Mouse (Mus musculus) heart, adult 9 months (tissue): ENCODE data around the gene 2410002F23Rik.
"Not testable (repeated sequence)": the region's sequence is repeated elsewhere in the genome, so short reads cannot be mapped to it uniquely, and the experiment has no call there.

Experiments used
- DNase-seq, 2 experiments: peaks; one replicate each; pipeline ENCODE4 v3.0.0; 2022; ENCODE audit warnings: low spot score in 2 of 2

The 2410002F23Rik gene

GRCm38 (mm10) chr7:44246055-44246983 is at the start of gene 2410002F23Rik, which contains the start of gene 1700028J19Rik:
TSS of gene 2410002F23Rik (plus strand) at chr7:44246722.
TSS of gene 1700028J19Rik (minus strand) at chr7:44246695.
- DNase-seq, result peak; percentile 88 to 93

DNA sequence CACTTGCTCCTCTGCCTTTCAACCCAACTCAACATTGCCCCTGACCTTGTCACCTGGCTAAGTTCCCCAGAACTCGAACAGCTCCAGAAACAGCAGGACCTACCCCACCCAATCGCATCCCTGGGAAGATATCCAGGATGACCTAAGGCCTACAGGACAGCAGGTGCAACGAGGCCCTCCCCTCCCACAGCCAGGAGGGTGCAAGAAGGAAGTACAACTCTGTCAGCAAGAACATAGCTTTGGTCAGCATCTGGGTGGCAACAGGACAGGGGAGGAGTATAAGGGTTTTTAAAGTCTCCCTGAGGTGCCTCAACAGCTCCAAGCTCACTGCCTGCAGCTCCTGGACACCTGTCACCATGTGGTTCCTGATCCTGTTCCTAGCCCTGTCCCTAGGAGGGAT is 48.6 kb upstream of the 2410002F23Rik start, which contains the start of gene Klk1b3:
TSS of gene Klk1b3 (plus strand) at position 301 of the 400 bp plus-strand sequence.
- no peak for DNase-seq

DNA sequence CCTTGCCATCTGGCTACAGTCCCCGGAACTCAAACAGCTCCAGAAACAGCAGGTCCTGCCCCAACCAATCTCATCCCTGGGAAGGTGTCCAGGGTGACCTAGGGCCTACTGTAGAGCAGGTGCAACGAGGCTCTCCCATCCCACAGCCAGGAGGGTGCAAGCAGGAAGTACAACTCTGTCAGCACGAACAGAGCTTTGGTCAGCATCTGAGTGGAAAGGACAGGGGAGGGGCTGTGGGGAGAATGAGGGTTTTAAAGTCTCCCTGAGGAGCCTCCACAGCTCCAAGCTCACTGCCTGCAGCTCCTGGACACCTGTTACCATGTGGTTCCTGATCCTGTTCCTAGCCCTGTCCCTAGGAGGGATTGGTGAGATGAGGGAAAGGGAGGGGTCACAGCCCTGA is 39.4 kb upstream of the 2410002F23Rik start, which contains the start of gene Klk1b4:
TSS of gene Klk1b4 (plus strand) at position 301 of the 400 bp plus-strand sequence.
- DNase-seq, result not testable (repeated sequence)

- DNase-seq, result no peak
Measured at GRCm38 (mm10) chr7:44208307-44208706, 38.2 kb upstream of the 2410002F23Rik start.

- no peak for DNase-seq
Measured at GRCm38 (mm10) chr7:44215645-44216044, 30.9 kb upstream of the 2410002F23Rik start, which contains the start of gene Klk1b5. TSS of gene Klk1b5 (plus strand) at chr7:44215945.

DNA sequence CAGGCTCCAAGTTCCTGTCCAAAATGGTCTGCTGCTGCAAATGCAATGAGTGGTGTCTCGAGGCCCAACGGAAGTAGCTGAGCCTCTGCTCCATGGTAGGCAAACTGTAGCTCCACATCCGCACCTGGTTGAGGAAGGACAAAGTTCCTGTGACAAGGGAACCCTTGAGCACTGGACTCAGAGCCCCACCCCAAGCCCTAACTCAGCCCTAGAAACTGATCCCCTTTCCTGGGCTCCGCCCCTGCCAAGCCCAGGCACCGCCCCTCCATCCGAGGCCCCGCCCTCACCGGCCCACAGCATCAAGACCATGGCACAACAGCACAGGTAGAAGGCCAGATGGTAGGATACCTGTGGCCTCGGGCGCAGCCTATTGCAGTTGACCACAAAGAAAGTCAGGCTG is 24.9 kb upstream of the 2410002F23Rik start:
- DNase-seq, result not testable (repeated sequence)

DNA sequence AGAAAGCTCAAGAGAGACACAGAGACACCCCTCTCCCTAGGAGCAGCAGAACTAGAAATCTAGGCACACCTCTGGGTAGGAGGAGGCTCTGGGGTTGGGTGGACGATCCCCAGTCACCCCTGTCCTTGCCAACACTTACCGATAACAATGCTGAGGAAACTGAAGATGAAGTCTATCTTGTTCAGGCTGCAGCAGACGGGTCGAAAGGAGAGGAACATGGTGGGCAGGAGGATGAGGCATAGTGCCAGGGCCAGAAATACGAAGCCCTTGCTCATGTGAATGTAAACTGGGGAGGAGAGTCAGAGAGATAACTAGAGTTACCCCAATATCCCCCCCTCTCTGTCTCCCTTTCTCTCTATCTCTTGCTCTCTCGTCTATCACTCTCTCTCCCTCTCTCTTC is 24.2 kb upstream of the 2410002F23Rik start:
- not testable (repeated sequence) for DNase-seq

- DNase-seq, result no peak
Measured at GRCm38 (mm10) chr7:44225076-44225475, 21.4 kb upstream of the 2410002F23Rik start, which contains the start of gene Klk1. TSS of gene Klk1 (plus strand) at chr7:44225360.

- no peak for DNase-seq
Measured at GRCm38 (mm10) chr7:44235909-44236308, 10.6 kb upstream of the 2410002F23Rik start, which contains the start of gene Gm36864. TSS of gene Gm36864 (plus strand) at chr7:44236177.

GRCm38 (mm10) chr7:44239913-44240312 is 6.6 kb upstream of the 2410002F23Rik start:
- DNase-seq, result no peak

DNA sequence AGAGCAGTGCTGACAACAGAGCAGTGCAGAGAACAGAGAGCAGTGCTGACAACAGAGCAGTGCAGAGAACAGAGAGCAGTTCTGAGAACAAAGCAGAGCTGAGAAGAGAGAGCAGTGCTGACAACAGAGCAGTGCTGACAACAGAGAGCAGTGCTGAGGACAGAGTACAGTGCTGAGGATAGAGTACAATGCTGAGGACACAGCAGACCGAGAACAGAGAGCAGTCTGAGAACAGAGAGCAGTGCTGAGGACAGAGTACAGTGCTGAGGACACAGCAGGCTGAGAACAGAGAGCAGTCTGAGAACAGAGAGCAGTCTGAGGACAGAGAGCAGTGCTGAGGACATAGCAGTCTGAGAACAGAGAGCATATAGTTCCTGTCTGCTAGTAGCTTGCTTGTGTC is 5.8 kb upstream of the 2410002F23Rik start:
- DNase-seq, result no peak

GRCm38 (mm10) chr7:44241163-44241562 is 5.4 kb upstream of the 2410002F23Rik start:
- DNase-seq, result no peak

- no peak for DNase-seq
Measured at GRCm38 (mm10) chr7:44244080-44244479, 2.4 kb upstream of the 2410002F23Rik start.

DNA sequence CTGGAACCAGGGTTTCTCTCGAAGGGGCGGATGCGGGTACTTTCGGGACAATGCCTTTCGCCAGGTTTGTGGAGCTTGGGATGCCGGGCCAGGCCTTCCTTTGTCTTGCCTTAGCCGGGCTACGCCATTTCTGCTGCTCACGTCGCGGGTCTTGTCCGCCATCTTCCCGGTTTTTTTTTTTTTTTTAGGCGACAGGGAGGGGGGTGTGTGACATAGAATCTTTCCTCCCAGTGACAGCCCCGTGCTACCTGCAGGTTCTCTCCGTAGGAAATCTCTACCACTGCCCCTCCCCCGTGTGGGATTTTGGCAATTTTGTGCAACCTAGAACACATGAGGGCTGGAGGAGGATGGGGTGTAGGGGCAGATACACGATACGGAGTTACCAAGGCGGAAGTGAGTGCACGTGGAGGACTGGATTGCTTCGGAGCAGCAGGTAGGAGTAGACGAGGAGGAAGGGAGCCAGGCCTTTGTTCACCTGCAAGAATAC is 505 bp downstream of the 2410002F23Rik start:
- no peak for DNase-seq

DNA sequence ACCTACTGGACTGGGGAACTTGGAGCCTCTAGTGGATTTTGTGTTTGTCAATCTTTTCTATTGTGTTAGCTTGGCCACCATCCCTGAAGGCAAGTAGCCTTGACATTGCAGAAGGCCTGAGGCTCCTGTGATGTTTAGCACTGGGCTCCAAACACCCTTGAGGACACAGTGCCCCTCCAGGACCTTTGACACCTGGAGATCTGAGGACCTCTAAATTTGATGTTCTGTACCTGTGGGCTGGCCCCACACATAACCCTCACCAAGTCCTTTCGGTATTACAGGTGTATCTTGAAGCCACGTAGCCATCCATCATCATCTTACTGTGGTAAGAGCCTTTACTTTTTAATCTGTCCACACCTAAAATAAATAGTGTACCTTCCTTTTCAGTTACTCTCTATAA is 1.4 kb downstream of the 2410002F23Rik start:
- DNase-seq, result no peak

GRCm38 (mm10) chr7:44249248-44249647 is 2.7 kb downstream of the 2410002F23Rik start:
- no peak for DNase-seq

GRCm38 (mm10) chr7:44250732-44251275 is 4.3 kb downstream of the 2410002F23Rik start:
- not testable (repeated sequence) for DNase-seq

GRCm38 (mm10) chr7:44253023-44253616 is 6.6 kb downstream of the 2410002F23Rik start:
- DNase-seq, result no peak

DNA sequence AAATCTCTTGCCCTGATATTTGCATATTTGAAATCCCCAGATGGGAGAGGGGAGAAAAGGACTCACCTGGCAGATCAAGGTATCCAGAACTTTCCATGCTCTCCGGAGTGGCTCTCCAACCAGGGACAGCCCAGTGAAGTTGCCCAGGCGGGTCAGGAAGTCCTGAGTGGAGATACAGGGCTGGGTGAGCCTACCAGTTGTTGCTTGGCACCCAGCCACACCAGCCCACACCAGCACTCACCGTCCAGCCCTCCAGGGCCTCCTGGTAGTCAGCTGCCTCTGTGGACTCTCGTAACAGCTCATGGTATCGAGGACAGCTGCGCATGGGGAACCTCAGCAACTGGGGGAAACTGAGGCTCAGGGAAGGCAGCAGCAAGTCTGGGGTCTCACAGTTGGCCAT is 8.4 kb downstream of the 2410002F23Rik start:
- no peak for DNase-seq

DNA sequence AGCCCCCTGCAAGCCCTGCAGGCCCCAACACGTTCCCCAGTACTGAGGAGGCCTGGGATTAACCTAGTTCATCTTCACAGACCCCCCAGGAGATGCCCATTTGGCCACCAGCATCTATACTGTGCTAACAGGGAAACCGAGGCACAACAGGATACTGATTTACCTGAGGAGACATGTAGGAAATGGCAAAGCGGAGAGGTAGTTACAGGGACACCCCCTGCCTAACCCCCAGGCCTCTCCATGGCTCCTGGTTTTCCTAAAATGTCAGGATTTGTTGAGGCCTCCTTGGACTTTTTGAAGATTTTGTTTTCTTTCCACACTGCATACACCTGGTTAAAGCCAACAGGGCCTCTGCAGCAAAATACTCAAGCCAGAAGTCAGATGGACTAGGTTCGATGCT is 10.8 kb downstream of the 2410002F23Rik start, which contains the start of gene Acp4:
TSS of gene Acp4 (minus strand) at position 101 of the 400 bp plus-strand sequence.
- DNase-seq, result no peak

- DNase-seq, result no peak
Measured at GRCm38 (mm10) chr7:44260410-44260809, 13.9 kb downstream of the 2410002F23Rik start.

- DNase-seq, result no peak
Measured at GRCm38 (mm10) chr7:44261147-44261546, 14.6 kb downstream of the 2410002F23Rik start, which contains the start of gene Gm15517. TSS of gene Gm15517 (plus strand) at chr7:44261447.
